Mouse (Mus musculus) Muller cell, postnatal 12 days (primary cell): ENCODE results near the gene Psmd9.

Source experiments
- DNase-seq: peaks from one replicate; pipeline ENCODE4 v3.0.0-alpha.2; 2015; ENCODE audit errors: inconsistent ontology term

The Psmd9 gene

DNA sequence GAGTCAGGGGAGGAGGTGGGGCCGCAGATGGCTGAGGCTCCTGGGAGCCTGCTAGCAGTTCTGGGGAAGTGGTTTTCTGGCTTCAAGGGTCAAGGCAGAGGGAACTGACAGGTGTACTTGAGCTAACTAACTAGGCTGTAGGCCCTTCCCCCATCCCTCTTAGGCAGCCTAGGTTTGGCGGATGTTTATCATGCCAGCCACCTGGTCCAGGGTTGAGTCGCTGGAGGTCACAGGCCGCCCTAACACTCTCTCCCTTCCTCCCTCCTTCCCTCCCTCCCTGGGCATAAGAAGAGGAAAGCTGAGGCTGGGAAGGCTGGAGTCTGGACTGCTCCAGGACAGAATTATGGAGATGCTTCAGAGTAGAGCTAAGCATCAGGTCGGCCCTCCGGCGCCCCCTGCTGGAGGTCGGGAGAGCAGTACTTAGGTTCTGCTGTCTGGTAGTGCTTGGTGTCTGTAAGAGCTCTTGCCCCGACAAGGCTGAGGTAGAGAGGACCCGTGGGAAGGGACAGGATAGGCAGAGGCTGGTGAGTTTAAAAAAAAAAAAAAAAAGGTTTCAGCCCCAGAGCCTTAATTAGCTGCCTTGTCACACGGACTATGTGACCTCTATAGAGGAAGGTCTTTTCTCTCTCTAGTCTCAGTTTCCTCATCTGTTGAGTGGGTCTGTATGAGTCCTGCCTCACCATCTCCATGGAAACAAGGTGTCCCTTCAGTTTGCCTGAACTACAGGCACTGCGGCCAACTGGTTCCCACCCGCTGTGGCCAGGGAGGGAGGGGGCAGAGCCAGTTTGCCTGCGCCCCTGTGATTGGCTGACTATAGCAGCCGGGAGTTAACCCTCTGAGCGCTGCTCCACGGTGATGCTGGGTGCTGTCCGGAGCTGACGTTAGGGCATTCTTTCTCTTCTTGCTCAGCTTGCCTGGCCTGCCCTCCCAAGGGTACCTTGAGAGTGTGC is 19.5 kb upstream of the Psmd9 start:
- DNase-seq, result peak; percentile 91

DNA sequence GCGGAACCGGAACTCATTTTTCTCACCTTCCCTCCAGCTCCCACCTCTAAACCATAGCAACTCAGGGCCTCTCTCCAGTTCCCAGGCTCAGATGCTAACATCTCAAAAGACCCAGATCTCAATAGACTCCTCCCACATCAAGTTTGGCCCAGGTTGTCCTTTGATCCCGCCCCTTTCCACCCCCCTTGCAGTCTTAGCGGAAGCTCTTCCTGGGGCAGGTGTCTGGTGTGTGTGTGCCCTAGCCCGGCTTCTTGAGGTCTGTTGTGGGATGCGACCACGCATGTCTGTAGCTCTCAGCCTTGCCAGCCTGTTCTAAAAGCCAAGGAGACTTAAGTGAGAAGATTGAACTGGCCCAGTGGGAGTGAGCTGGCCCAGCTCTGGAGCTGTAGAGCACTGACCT is 18.6 kb upstream of the Psmd9 start:
- DNase-seq, result no peak

- no peak for DNase-seq
These were observed 18.1 kb upstream of the Psmd9 start for GRCm38 (mm10) chr5:123151077-123151476.

DNA sequence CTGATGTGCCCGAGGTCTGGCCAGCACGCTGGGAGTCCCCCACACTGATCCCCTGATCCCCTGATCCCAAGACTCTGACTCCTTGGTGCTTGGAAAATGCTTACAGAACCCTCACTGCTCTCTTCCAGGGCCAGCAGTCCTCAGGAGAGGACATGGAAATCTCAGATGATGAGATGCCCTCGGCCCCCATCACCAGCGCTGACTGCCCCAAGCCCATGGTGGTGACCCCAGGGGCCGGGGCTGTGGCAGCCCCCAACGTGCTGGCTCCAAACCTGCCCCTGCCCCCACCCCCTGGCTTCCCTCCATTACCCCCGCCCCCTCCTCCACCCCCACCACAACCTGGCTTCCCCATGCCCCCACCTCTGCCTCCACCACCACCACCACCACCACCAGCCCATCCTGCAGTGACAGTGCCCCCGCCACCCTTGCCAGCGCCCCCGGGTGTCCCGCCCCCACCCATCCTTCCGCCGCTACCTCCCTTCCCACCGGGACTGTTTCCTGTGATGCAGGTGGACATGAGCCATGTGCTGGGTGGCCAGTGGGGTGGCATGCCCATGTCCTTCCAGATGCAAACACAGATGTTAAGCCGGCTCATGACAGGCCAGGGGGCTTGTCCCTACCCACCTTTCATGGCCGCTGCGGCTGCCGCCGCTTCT is 17.4 kb upstream of the Psmd9 start:
- DNase-seq, result no peak

DNA sequence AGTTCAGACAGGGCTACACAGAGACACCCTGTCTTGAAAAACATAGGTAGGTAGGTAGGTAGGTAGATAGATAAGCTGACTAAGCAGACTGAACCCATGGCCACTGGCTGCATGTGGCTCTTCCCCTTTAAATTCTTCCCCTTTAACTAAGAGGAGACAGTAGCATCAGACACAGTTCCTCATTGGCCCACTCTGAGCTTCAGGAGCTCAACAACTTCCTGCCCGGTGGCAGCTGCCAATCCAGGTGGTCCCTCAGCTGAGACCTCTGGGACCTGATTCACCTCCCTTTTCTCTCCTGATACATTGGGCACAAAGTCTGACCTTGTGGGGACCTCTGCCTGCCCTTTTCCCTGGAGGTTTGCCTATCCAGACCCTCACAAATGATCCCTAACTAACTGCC is 16.3 kb upstream of the Psmd9 start:
- no peak for DNase-seq

GRCm38 (mm10) chr5:123155425-123155824 is 13.8 kb upstream of the Psmd9 start:
- peak; percentile 57 for DNase-seq

DNA sequence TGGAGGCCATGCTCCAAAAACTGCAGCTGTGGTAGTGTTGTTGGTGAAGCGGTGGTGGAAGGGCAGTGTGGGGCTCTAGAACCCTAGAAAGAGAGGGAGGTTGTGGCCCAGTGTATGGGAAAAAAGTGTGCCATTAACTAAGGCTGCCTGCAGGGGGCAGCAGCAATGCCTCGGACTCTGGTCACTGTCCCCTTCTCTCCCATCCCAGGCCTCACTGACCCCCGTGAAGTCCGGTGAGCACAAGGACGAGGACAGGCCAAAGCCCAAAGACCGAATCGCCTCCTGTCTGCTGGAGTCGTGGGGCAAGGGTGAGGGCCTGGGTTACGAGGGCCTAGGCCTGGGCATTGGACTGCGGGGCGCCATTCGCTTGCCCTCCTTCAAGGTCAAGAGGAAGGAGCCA is 12.4 kb upstream of the Psmd9 start:
- DNase-seq, result no peak

DNA sequence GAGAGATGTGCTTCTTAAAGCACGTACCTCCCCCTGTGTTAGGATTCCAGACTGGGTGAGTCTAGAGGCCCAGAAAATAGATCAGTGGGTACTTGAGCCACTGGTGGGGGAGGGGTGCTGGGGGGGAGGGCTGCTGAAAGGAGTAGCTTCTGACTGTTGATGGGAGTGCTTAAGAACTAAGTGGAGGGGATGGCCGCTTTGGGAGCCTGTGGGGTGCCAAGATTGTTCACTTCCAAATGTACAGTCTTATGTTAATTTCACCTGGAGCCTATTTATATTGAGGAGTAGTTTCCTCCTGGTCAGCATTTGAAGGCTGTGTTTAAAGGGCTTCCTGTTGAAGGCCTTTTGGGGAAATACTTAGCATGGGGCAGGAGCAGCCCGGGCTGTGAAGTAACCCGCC is 11.2 kb upstream of the Psmd9 start:
- no peak for DNase-seq

DNA sequence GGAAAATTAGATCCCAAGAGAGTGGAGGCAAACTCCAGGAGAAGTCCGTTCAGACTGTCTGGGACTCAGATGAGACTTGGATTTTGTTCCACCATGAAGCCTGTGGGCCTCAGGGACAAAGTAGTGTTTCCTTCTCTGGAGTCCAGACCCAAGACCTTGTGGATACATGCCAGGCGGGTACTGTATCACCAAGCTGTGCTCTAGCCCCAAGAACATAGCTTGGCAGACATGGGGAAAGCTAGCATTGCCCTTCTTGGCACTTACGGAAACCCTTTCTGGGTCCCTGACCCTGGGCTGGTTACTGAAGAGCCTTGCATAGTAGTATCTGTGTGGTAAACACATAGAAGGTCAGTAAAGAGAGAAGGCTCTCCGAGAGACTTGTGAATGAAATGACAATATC is 9.8 kb upstream of the Psmd9 start:
- no peak for DNase-seq

- DNase-seq, result no peak
These were observed 9.3 kb upstream of the Psmd9 start for GRCm38 (mm10) chr5:123159866-123160265.

GRCm38 (mm10) chr5:123160341-123160740 is 8.9 kb upstream of the Psmd9 start:
- no peak for DNase-seq

DNA sequence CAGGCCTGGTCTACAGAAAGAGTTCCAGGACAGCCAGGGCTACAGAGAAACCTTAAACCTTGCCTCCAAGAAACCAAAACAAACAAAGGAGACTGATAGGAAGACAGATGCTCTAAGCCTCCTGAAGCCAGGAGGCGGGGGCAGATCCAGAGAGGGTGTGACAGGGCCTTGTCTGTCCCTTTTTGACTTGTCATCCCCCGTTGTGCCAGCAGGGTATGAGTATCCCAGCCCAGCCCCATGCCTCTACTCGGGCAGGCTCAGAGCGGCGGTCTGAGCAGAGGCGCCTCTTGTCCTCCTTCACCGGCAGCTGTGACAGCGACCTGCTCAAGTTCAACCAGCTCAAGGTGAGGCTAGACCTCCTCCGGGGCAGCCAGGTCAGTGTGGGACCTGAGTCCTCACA is 6.3 kb upstream of the Psmd9 start:
- DNase-seq, result no peak

DNA sequence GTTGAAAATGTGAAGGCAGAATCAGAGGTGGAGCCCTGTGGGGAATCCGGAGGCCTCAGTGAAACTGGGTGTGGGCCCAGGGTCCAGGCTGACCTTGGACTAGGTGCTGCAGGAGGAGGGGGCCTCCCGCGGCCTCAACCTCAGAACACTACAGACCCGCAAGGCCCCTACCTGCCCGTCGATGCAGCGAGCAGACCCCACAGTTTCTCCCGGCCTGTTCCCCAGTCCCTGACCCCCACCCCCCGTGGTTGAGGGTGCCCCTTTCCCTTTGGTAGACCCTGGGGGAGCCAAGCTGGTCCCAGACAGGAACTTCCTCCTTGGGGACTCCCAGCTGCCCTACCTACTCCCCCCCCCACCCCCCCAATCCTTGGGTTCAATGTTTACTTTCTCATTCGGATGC is 2.8 kb upstream of the Psmd9 start:
- DNase-seq, result no peak

DNA sequence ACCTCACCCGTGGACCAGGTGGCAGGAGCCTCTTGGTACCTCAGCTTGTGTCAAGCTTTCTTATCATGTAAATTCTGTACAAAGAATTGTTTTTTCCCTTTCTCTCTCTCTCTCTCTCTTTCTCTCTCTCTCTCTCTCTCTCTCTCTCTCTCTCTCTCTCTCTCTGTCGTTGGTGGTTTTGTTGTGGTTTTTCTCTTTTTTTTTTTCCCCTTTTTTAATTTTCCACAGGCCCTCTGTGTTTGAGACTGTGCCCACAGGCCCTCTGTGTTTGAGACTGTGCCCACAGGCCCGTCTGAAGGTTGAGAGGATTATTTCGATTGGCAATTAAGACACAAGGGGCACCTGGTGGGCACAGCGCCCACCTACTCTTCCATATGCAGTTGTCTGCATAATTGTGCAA is 1.6 kb upstream of the Psmd9 start:
- DNase-seq, result no peak

DNA sequence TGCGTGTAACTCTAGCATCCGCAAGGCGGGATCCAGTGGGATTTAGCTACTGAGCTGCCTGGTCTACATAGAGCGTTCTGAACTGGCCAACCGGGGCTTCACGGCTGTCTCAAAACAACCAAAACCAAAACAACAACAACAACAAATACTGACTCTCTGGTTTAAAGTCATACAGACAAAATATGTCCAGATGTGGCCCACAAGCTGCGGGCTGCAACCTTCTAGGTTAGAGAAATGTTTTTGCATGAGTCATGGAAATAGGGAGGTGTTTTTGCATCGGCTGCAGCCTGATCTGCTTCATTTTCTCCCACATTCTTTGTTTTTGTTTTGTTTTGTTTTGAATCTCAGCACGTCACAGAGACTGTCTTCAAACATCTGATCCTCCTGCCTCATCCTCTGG is 1.2 kb downstream of the Psmd9 start:
- DNase-seq, result no peak

GRCm38 (mm10) chr5:123171646-123172350 is 2.6 kb downstream of the Psmd9 start:
- peak; percentile 89 for DNase-seq

DNA sequence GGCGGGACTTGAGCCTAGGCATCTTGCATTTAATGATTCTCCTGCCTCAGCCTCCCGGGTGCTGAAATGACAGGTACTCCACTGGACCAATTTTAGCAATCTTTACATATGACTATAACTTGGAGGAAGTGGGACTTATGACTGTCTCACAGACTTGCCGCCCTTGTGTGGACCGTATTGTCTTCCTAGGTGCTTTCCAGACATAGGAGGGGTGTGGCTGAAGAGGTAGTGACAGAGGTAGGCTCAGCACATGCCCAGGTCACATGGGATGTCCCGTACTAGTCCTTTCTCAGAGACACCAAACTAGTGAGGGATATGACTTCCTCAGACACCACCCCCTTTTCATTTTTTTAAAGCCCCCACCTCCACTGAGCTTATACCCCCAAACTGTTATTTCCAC is 9.6 kb downstream of the Psmd9 start:
- no peak for DNase-seq

GRCm38 (mm10) chr5:123180390-123180789 is 11.2 kb downstream of the Psmd9 start:
- no peak for DNase-seq

GRCm38 (mm10) chr5:123181536-123181935 is 12.3 kb downstream of the Psmd9 start:
- DNase-seq, result no peak

DNA sequence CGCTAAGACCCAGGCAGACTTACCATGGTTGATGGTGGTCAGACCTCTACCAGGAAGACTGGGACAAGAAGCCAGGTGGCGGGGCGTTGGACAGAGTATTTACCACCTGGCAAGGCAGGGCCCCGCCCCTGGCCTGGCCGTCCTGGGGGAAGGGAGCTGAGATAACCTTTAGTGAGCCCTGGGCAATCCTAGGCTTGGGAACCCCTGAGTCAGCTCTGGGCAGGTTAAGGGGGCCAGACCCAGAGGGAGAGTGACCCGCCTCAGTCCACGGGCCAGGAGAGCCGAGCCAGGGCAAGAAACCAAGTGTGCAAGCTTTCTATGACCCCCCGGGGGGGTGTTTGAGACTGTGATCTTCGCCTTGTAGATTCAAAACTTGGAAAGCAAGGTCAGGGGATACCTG is 13.4 kb downstream of the Psmd9 start, which contains the start of gene Hpd:
TSS of gene Hpd (minus strand) at position 77 of the 400 bp plus-strand sequence.
- no peak for DNase-seq

GRCm38 (mm10) chr5:123185966-123186365 is 16.8 kb downstream of the Psmd9 start:
- DNase-seq, result no peak

GRCm38 (mm10) chr5:123187306-123187705 is 18.1 kb downstream of the Psmd9 start:
- DNase-seq, result no peak
